Mouse (Mus musculus) testis, postnatal 14 days (tissue): ENCODE measurements around the gene Tmod1.

Experiments used
- DNase-seq: peaks from one replicate; pipeline ENCODE4 v3.0.0; 2021; ENCODE audit warnings: low spot score

Gene Tmod1

GRCm38 (mm10) chr4:46089524-46090125 is 50.9 kb downstream of the Tmod1 start:
- DNase-seq, result no peak

- no peak for DNase-seq
Measured at GRCm38 (mm10) chr4:46092429-46093076, 53.8 kb downstream of the Tmod1 start.

- DNase-seq, result no peak
Measured at GRCm38 (mm10) chr4:46094916-46095825, 56.4 kb downstream of the Tmod1 start.

GRCm38 (mm10) chr4:46095826-46096159 is 57.1 kb downstream of the Tmod1 start:
- DNase-seq, result no peak

GRCm38 (mm10) chr4:46096546-46096945 is 57.8 kb downstream of the Tmod1 start:
- DNase-seq, result no peak

GRCm38 (mm10) chr4:46097591-46097990 is 58.9 kb downstream of the Tmod1 start:
- DNase-seq, result no peak

GRCm38 (mm10) chr4:46099132-46099531 is 60.4 kb downstream of the Tmod1 start:
- DNase-seq, result no peak

- no peak for DNase-seq
Measured at GRCm38 (mm10) chr4:46100539-46100938, 61.8 kb downstream of the Tmod1 start.

- DNase-seq, result no peak
Measured at GRCm38 (mm10) chr4:46101211-46101711, 62.5 kb downstream of the Tmod1 start.

GRCm38 (mm10) chr4:46102078-46102769 is 63.5 kb downstream of the Tmod1 start:
- DNase-seq, result no peak

GRCm38 (mm10) chr4:46110084-46110483 is 71.3 kb downstream of the Tmod1 start:
- no peak for DNase-seq

GRCm38 (mm10) chr4:46111361-46111760 is 72.6 kb downstream of the Tmod1 start:
- no peak for DNase-seq

- no peak for DNase-seq
Measured at GRCm38 (mm10) chr4:46115308-46115707, 76.6 kb downstream of the Tmod1 start.

GRCm38 (mm10) chr4:46116544-46117175 is 77.9 kb downstream of the Tmod1 start:
- DNase-seq, result peak; percentile 64

- DNase-seq, result no peak
Measured at GRCm38 (mm10) chr4:46117536-46117935, 78.8 kb downstream of the Tmod1 start.

- no peak for DNase-seq
Measured at GRCm38 (mm10) chr4:46119514-46120094, 80.9 kb downstream of the Tmod1 start.

GRCm38 (mm10) chr4:46120767-46121166 is 82.0 kb downstream of the Tmod1 start:
- no peak for DNase-seq

- no peak for DNase-seq
Measured at GRCm38 (mm10) chr4:46123358-46123757, 84.6 kb downstream of the Tmod1 start.

- DNase-seq, result peak; percentile 24
Measured at GRCm38 (mm10) chr4:46126541-46126940, 87.8 kb downstream of the Tmod1 start.

GRCm38 (mm10) chr4:46129311-46130004 is 90.7 kb downstream of the Tmod1 start:
- no peak for DNase-seq

- DNase-seq, result no peak
Measured at GRCm38 (mm10) chr4:46130221-46130620, 91.5 kb downstream of the Tmod1 start.
